Mouse (Mus musculus) fibroblast of lung, adult 2 months (primary cell): ENCODE data around the gene Clvs2.
A peak's percentile ranks its signal among the peaks of the same experiment; 100 is the strongest.

Source experiments
- DNase-seq: peaks from one replicate; pipeline ENCODE4 v3.0.0-alpha.2; 2011; ENCODE audit warnings: low read depth

Clvs2 gene

GRCm38 (mm10) chr10:33624131-33624879 is at the start of gene Clvs2:
TSS of gene Clvs2 (minus strand) at chr10:33624769.
- no peak for DNase-seq

- no peak for DNase-seq
Observed at GRCm38 (mm10) chr10:33653142-33653541, 28.6 kb upstream of the Clvs2 start.

- no peak for DNase-seq
Observed at GRCm38 (mm10) chr10:33623577-33623991, 985 bp downstream of the Clvs2 start.

GRCm38 (mm10) chr10:33622700-33623099 is 1.9 kb downstream of the Clvs2 start:
- DNase-seq: no peak

GRCm38 (mm10) chr10:33616207-33616606 is 8.4 kb downstream of the Clvs2 start:
- DNase-seq: no peak

GRCm38 (mm10) chr10:33613197-33613596 is 11.4 kb downstream of the Clvs2 start:
- DNase-seq: no peak

- no peak for DNase-seq
Observed at GRCm38 (mm10) chr10:33592732-33593131, 31.8 kb downstream of the Clvs2 start.

GRCm38 (mm10) chr10:33588800-33589199 is 35.8 kb downstream of the Clvs2 start:
- no peak for DNase-seq

- no peak for DNase-seq
Observed at GRCm38 (mm10) chr10:33587118-33587517, 37.5 kb downstream of the Clvs2 start.

GRCm38 (mm10) chr10:33558081-33558480 is 66.5 kb downstream of the Clvs2 start:
- DNase-seq: peak; percentile 55

GRCm38 (mm10) chr10:33540331-33540730 is 84.2 kb downstream of the Clvs2 start:
- no peak for DNase-seq
